Mouse (Mus musculus) Patski (cell line): Measurements from ENCODE around the gene Trabd2b. TPM values are rescaled to one million over a fixed set of nuclear protein-coding genes. Genes with fewer than 3 reads are reported as not detected.

Experiments used
- ATAC-seq: fragments of 100-300 bp; one replicate; pipeline ENCODE4 v1.8.0; 2021
- CTCF ChIA-PET: fragments of 350-600 bp; sonication (Branson Sonifier 250); formaldehyde crosslinking; loops from one replicate; lab custom pipeline; 2022; ENCODE audit warnings: inconsistent platforms; lab: Charles Lee
- POLR2A ChIA-PET: fragments of 350-600 bp; sonication (Branson Sonifier 250); formaldehyde crosslinking; loops from one replicate; lab custom pipeline; 2022; ENCODE audit warnings: antibody characterized with exemption, inconsistent platforms; lab: Charles Lee
- DNase-seq: peaks from one replicate; pipeline ENCODE4 v3.0.0-alpha.2; 2011; ENCODE audit warnings: low read depth, low spot score
- H3K27me3 ChIP-seq: fragments of 371-371 bp; one replicate; pipeline ENCODE4 v1.5.1; 2021
- CTCF ChIP-seq: fragments of 100-300 bp; IDR thresholded peaks from one replicate; pipeline ENCODE4 v1.5.1; 2021
- in situ Hi-C: fragments of 300-500 bp; cut with MboI; formaldehyde crosslinking; loops from 3 replicates; pipeline ENCODE4 v1.11.1; 2018; ENCODE audit warnings: low pct_unique_long_range_greater_than_20kb, mixed read lengths
- polyA plus RNA-seq: library from polyadenylated mRNA; unstranded; gene quantifications from one replicate; pipeline ENCODE4 v1.2.3, GENCODE M21; 2021

The Trabd2b gene
- polyA plus RNA-seq, 1 experiment from 2014 or later = 0.63 TPM

DNA sequence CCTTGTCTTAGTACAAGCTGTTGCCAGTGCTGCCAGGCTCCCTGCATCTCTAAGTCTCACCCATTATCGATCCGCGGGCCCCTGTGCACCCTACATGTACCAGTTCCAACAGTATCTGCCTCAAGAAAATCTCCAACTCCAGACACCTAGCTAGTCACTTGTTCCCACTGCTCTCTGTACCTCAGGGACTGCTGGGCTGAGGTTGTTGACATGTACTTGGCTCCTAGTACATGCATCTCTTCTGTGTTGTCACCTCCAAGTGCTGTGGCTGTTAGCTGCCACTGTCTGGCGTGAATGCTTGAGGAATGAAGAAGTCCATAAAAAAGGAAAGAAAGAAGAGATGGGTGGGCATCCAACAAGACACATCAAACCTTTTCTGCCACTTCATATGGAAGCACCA lies 209.2 kb downstream of the Trabd2b start:
- CTCF ChIA-PET = interaction anchor here (1.5 kb wide), 1 partner anchor 19 kb away, joined by 3 read pairs; no protein-coding TSS in a partner anchor
- in situ Hi-C loops = no loop called here
- ATAC-seq (no peak), DNase-seq (no peak)
- POLR2A ChIA-PET = interaction anchor here (1.4 kb wide), 1 partner anchor 10 kb away, joined by 4 read pairs; no protein-coding TSS in a partner anchor
- no peaks in the 10 kb centered on the region for H3K27me3 ChIP-seq
- TF ChIP-seq CTCF = no peak

DNA sequence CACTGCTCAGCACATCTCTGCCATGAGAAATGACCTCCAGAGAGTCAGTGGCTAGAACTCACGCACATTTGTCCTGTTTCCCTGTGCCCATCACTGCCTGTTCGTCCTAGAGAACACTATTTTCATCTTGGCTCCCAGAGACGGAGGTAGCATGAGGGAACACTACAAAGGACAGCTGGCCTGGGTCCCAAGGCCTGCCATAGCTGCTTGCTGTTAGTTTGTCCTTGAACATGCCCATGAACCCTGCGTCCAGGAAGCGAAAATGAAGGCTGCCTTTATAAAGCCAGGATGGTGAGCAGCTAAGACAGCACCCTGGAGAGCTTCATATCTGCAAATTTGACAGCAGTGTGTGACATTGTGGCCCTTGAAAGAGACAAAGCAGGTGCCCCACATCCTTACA lies 216.4 kb downstream of the Trabd2b start:
- POLR2A ChIA-PET = no interaction called here
- TF ChIP-seq CTCF = no peak
- CTCF ChIA-PET = interaction anchor here (1.4 kb wide), 1 partner anchor 13 kb away, joined by 3 read pairs; no protein-coding TSS in a partner anchor
- no peaks in the 10 kb centered on the region for H3K27me3 ChIP-seq
- DNase-seq (no peak), ATAC-seq (no peak)
- in situ Hi-C loops = no loop called here

DNA sequence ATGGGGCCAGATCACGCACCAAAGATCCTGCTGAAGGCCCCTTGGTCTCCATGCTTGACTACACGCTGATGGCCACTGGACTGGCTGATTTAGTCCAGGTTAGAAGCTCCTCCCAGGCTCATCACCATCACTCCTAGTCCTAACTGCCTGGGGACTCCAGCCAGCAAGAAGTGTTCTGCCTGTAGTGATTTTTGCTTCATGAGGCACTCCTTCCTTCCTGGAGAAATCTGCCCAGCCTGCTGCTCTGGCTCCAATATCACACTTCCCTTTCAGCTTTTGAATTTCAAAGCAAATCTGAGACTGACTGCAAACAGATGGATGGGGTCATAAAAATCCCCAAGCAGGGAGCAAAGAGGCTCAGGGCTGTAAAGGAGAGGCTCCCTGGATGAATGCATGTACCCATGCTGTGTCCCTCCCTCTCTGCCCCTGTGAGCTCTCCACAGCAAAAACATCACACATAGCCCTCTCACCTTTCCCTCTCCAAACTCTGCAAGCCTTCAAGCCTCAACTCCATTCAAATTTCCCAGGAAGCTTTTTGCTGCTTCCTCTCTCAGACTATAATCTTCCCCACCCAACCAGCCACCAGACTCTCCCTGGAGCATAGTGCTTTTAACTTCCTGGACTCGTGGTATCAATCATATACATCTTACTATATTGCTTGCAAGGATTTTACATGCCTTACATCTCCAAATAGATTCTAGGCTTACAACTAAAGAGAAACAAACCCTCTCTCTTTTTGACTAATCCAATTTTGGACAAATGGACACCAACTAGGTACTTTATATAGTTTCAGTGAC lies 217.8 kb downstream of the Trabd2b start:
- H3K27me3 ChIP-seq = no peaks in the 10 kb centered on the region
- ATAC-seq = no peak
- ChIA-PET CTCF (interaction anchor here (1.1 kb wide), 1 partner anchor 50 kb away, joined by 3 read pairs; no protein-coding TSS in a partner anchor), POLR2A (no interaction called here)
- no peak for DNase-seq
- no peak for TF ChIP-seq CTCF
- in situ Hi-C loops = no loop called here

DNA sequence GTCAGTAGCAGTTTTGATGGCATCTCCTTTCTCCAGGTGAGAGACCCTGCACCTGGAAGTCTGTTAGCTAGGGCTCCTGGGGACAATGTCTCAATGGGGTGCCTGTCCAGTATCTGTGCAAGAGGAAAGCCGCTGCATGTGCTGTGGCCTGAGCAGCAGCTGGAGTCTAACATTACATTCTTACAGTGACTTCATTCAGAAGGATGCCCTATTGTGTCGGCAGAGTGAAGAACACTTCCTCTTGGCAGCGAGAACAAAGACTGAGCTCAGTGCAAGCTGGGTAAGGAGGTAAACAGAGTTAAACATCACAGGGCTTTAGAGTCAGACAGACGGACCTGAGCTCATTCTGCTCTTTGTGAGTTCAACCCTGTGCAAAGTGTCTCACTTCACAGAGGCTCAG lies 218.8 kb downstream of the Trabd2b start:
- in situ Hi-C loops = no loop called here
- ChIA-PET CTCF (interaction anchor here (1.1 to 2.9 kb wide), 2 partner anchors 10 to 53 kb away, joined by 3 to 18 read pairs; no protein-coding TSS in a partner anchor), POLR2A (interaction anchor here (0.9 kb wide), 1 partner anchor 9 kb away, joined by 4 read pairs; no protein-coding TSS in a partner anchor)
- ATAC-seq (no peak), DNase-seq (no peak)
- no peaks in the 10 kb centered on the region for H3K27me3 ChIP-seq
- TF ChIP-seq CTCF = no peak

- in situ Hi-C loops = no loop called here
- no peaks in the 10 kb centered on the region for H3K27me3 ChIP-seq
Measured at GRCm38 (mm10) chr4:114625920-114626319, 219.4 kb downstream of the Trabd2b start.

GRCm38 (mm10) chr4:114627674-114628293 lies 221.3 kb downstream of the Trabd2b start:
- in situ Hi-C loops = no loop called here
- CTCF ChIA-PET = interaction anchor here (0.9 to 2.9 kb wide), 3 partner anchors 8 to 220 kb away, joined by 3 to 18 read pairs (median 3); no protein-coding TSS in a partner anchor

More at GRCm38 (mm10) chr4:114625920-114626319, 219.4 kb downstream of the Trabd2b start:
- no peak for ATAC-seq
- CTCF ChIA-PET = interaction anchor here (1.1 to 2.9 kb wide), 2 partner anchors 10 to 54 kb away, joined by 3 to 18 read pairs; no protein-coding TSS in a partner anchor
- DNase-seq = no peak
- POLR2A ChIA-PET = interaction anchor here (0.6 to 1.3 kb wide), 3 partner anchors 10 to 23 kb away, joined by 3 to 8 read pairs (median 4); no protein-coding TSS in a partner anchor
- no peak for TF ChIP-seq CTCF

GRCm38 (mm10) chr4:114635889-114636288 lies 229.4 kb downstream of the Trabd2b start:
- POLR2A ChIA-PET = no interaction called here

More at GRCm38 (mm10) chr4:114627674-114628293, 221.3 kb downstream of the Trabd2b start:
- H3K27me3 ChIP-seq = no peaks in the 10 kb centered on the region
- POLR2A ChIA-PET = interaction anchor here (0.8 kb wide), 1 partner anchor 280 kb away, joined by 3 read pairs; no protein-coding TSS in a partner anchor
- peak; percentile 35 for DNase-seq
- peak; percentile 36 for ATAC-seq
- no peak for TF ChIP-seq CTCF

GRCm38 (mm10) chr4:114636324-114636723 lies 229.8 kb downstream of the Trabd2b start:
- TF ChIP-seq CTCF = no peak
- ChIA-PET CTCF (interaction anchor here (0.9 to 3.7 kb wide), 20 partner anchors 8 to 334 kb away, joined by 3 to 20 read pairs (median 6); partner anchors contain the start of gene Trabd2b), POLR2A (no interaction called here)
- in situ Hi-C loops = loop anchor here (5.0 to 10.0 kb wide), 3 partner anchors 192 to 334 kb away; no protein-coding TSS in a partner anchor
- no peak for ATAC-seq
- DNase-seq = no peak
- peaks cover 3% of the 10 kb centered on the region for H3K27me3 ChIP-seq

More at GRCm38 (mm10) chr4:114635889-114636288, 229.4 kb downstream of the Trabd2b start:
- CTCF ChIA-PET = interaction anchor here (0.8 to 3.7 kb wide), 24 partner anchors 9 to 334 kb away, joined by 3 to 20 read pairs (median 4); partner anchors contain the start of gene Trabd2b
- H3K27me3 ChIP-seq = peaks cover 3% of the 10 kb centered on the region
- DNase-seq (no peak), ATAC-seq (peak; percentile 65)
- in situ Hi-C loops = loop anchor here (5.0 to 10.0 kb wide), 3 partner anchors 191 to 334 kb away; no protein-coding TSS in a partner anchor
- peak; percentile 84 for TF ChIP-seq CTCF

GRCm38 (mm10) chr4:114637120-114637519 lies 230.6 kb downstream of the Trabd2b start:
- CTCF ChIA-PET = interaction anchor here (1.2 to 3.7 kb wide), 9 partner anchors 8 to 335 kb away, joined by 3 to 20 read pairs (median 9); partner anchors contain the start of gene Trabd2b
- ATAC-seq (no peak), DNase-seq (no peak)
- peaks cover 3% of the 10 kb centered on the region for H3K27me3 ChIP-seq
- POLR2A ChIA-PET = no interaction called here
- TF ChIP-seq CTCF = peak; percentile 67
- in situ Hi-C loops = loop anchor here (5.0 to 10.0 kb wide), 3 partner anchors 192 to 335 kb away; no protein-coding TSS in a partner anchor

DNA sequence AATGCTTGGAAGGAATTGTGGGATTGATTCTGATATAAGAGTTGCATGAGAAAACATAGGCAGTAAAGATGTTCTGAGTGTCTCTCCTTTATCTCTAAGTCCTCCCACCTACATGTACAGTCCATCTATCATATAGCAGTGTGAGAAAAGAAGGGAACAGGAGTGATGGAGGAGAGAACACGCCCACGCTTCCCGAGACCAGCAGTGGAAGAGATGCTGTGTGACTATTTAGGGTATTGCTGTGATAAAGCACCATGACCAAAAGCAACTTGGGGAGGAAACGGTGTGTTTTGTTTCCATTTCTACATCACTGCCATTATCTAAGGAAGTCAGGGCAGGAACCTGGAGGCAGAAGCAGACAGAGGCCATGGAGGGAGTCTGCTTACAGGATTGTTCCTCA lies 235.9 kb downstream of the Trabd2b start:
- ChIA-PET POLR2A (no interaction called here), CTCF (interaction anchor here (1.2 kb wide), 1 partner anchor 239 kb away, joined by 3 read pairs; no protein-coding TSS in a partner anchor)
- ATAC-seq = no peak
- peaks cover 3% of the 10 kb centered on the region for H3K27me3 ChIP-seq
- in situ Hi-C loops = no loop called here
- no peak for TF ChIP-seq CTCF
- no peak for DNase-seq
